Mouse (Mus musculus) ES-E14 (cell line): ENCODE measurements around the gene Gng4. TPM values are rescaled to one million over a fixed set of nuclear protein-coding genes. Genes with fewer than 3 reads are reported as not detected.

Experiments
- DNase-seq: peaks from one replicate; pipeline ENCODE4 v3.0.0-alpha.2; 2013; ENCODE audit warnings: low read depth, low spot score
- H3K27ac ChIP-seq: 2 replicates; pipeline ENCODE4 v1.5.1; 2012; ENCODE audit warnings: low read depth, mild to moderate bottlenecking, low read length, moderate library complexity, mixed read lengths; ENCODE audit not compliant: poor library complexity, insufficient read depth, severe bottlenecking
- H3K36me3 ChIP-seq: 2 replicates; pipeline ENCODE4 v1.6.1; 2012; ENCODE audit warnings: mild to moderate bottlenecking, low read length, moderate library complexity, mixed read lengths; ENCODE audit not compliant: control insufficient read depth, poor library complexity, insufficient read depth, severe bottlenecking
- H3K4me1 ChIP-seq, 2 experiments: fragments of 150-350 bp in 1 of 2; sonication (generic) in 1 of 2; 2 replicates each; pipeline ENCODE4 v1.6.1; 2012; ENCODE audit warnings: low read length in 2 of 2, mild to moderate bottlenecking in 1 of 2, mixed read lengths in 1 of 2; ENCODE audit not compliant: control insufficient read depth in 2 of 2, insufficient read depth in 2 of 2, poor library complexity in 1 of 2
- H3K4me3 ChIP-seq, 2 experiments: fragments of 150-350 bp in 1 of 2; sonication (generic) in 1 of 2; 2 replicates each; pipeline ENCODE4 v1.5.1; 2012; ENCODE audit warnings: low read length in 2 of 2, low read depth in 1 of 2, mild to moderate bottlenecking in 1 of 2, mixed read lengths in 1 of 2; ENCODE audit not compliant: insufficient read depth in 1 of 2, poor library complexity in 1 of 2, severe bottlenecking in 1 of 2
- H3K9ac ChIP-seq: 2 replicates; pipeline ENCODE4 v1.6.1; 2012; ENCODE audit warnings: low read depth, mild to moderate bottlenecking, low read length, mixed read lengths; ENCODE audit not compliant: poor library complexity, insufficient read depth, severe bottlenecking
- H3K9me3 ChIP-seq: fragments of 150-350 bp; sonication (generic); 2 replicates; pipeline ENCODE4 v1.6.1; 2012; ENCODE audit warnings: low read depth, mild to moderate bottlenecking, low read length; ENCODE audit not compliant: control insufficient read depth, insufficient read depth
- CHD2 ChIP-seq: IDR thresholded peaks from 2 replicates; pipeline ENCODE4 v1.6.1; 2014; ENCODE audit warnings: mild to moderate bottlenecking, low read depth, low read length, inconsistent platforms
- HCFC1 ChIP-seq: IDR thresholded peaks from 2 replicates; pipeline ENCODE4 v1.6.1; 2012; ENCODE audit warnings: low read length, inconsistent platforms, borderline replicate concordance; ENCODE audit not compliant: insufficient read depth
- MAFK ChIP-seq: IDR thresholded peaks from 2 replicates; pipeline ENCODE4 v1.6.1; 2014; ENCODE audit warnings: mild to moderate bottlenecking, low read depth, low read length, inconsistent platforms; ENCODE audit not compliant: insufficient read depth
- ZC3H11A ChIP-seq: IDR thresholded peaks from 2 replicates; pipeline ENCODE4 v1.6.1; 2012; ENCODE audit warnings: low read depth, mild to moderate bottlenecking, inconsistent platforms, low read length, borderline replicate concordance
- ZNF384 ChIP-seq: IDR thresholded peaks from 2 replicates; pipeline ENCODE4 v1.6.1; 2012; ENCODE audit warnings: low read depth, low read length, inconsistent platforms
- in situ Hi-C, 2 experiments: fragments of 600-800 bp; cut with MboI; formaldehyde crosslinking; loops; one replicate each; pipeline ENCODE4 v1.15.1; 2025; ENCODE audit warnings: low sequenced_read_pairs in 2 of 2, inconsistent platforms in 1 of 2; ENCODE audit not compliant: unreplicated experiment in 2 of 2
- total RNA-seq: library from RNA; depleted of rRNA; stranded (reverse); fragments of 300-350 nt; gene quantifications from 2 replicates; pipeline ENCODE4 v1.2.3, GENCODE M21; 2012

The Gng4 gene
- total RNA-seq, 1 experiment = not detected

- no peak overlapping the region for H3K9ac ChIP-seq
- no peaks in the 10 kb centered on the region for H3K4me1 ChIP-seq
- H3K4me3 ChIP-seq = no peak overlapping the region
- DNase-seq = no peak
- in situ Hi-C loops = no loop called here
- H3K9me3 ChIP-seq = 0 out of 2 replicates have a peak, but pooled peaks cover 6% of the 10 kb centered on the region
- no peaks in the 10 kb centered on the region for H3K36me3 ChIP-seq
- TF ChIP-seq HCFC1 (no peak), CHD2 (no peak), ZNF384 (no peak), ZC3H11A (no peak), MAFK (no peak)
- no peak overlapping the region for H3K27ac ChIP-seq
These were observed 73.3 kb downstream of the Gng4 start for GRCm38 (mm10) chr13:13857190-13857589.

GRCm38 (mm10) chr13:13862346-13862745, 78.5 kb downstream of the Gng4 start:
- Histone ChIP-seq H3K9me3 (0 out of 2 replicates have a peak, but pooled peaks cover 6% of the 10 kb centered on the region), H3K4me1 (no peaks in the 10 kb centered on the region), H3K36me3 (no peaks in the 10 kb centered on the region), H3K27ac (no peak overlapping the region), H3K9ac (no peak overlapping the region), H3K4me3 (no peak overlapping the region)
- TF ChIP-seq CHD2 (no peak), HCFC1 (no peak), MAFK (no peak), ZC3H11A (no peak), ZNF384 (no peak)
- in situ Hi-C loops = no loop called here
- DNase-seq = no peak

- Histone ChIP-seq H3K9me3 (0 out of 2 replicates have a peak, but pooled peaks cover 6% of the 10 kb centered on the region), H3K4me3 (no peak overlapping the region), H3K4me1 (no peaks in the 10 kb centered on the region), H3K27ac (no peak overlapping the region), H3K36me3 (no peaks in the 10 kb centered on the region), H3K9ac (no peak overlapping the region)
- in situ Hi-C loops = no loop called here
- TF ChIP-seq HCFC1 = no peak
- TF ChIP-seq ZNF384 = no peak
- TF ChIP-seq MAFK = no peak
- no peak for TF ChIP-seq CHD2
- TF ChIP-seq ZC3H11A = no peak
- DNase-seq = no peak
These were observed 79.1 kb downstream of the Gng4 start for GRCm38 (mm10) chr13:13862941-13863340.

GRCm38 (mm10) chr13:13866339-13866738, 82.5 kb downstream of the Gng4 start:
- Histone ChIP-seq H3K27ac (no peak overlapping the region), H3K4me3 (no peak overlapping the region), H3K36me3 (no peaks in the 10 kb centered on the region), H3K4me1 (no peaks in the 10 kb centered on the region), H3K9me3 (0 out of 2 replicates have a peak, but pooled peaks cover 1% of the 10 kb centered on the region), H3K9ac (no peak overlapping the region)
- in situ Hi-C loops = loop anchor here in 1 of 2 experiments (5.0 kb wide), 1 partner anchor 349 kb away; no protein-coding TSS in a partner anchor
- no peak for DNase-seq
- TF ChIP-seq CHD2 (no peak), ZC3H11A (no peak), HCFC1 (no peak), MAFK (no peak), ZNF384 (no peak)
